In the genomic region with DNA sequence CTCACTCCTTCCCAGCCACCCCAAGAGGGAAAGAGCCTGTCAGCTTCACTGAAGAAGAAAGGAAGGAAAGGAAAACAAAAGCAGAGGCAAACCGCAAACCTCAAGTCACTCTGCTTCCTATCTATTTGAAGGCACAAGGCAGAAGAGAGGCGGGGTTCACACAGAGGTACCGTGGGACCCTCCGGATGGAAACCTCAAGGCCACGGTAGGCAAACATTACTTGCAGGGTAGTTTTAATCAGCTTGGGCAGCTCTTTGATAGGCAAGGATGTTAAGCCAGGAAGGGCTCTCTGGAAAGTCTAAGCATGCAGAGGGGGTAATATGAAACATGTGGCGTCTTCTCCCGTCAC, we compare ENCODE assay signal across 15 mouse cellular contexts.
A peak's percentile ranks its signal among the peaks of the same experiment; 100 is the strongest.
DNase-seq lines count a peak whose midpoint lies in the region; ATAC-seq and TF ChIP-seq lines count a peak whose summit lies in the region.
"Had no signal": no experiment of that assay in that cellular context is flagged by ENCODE, and none has a peak within 500 bp of the region (broad histone marks: within the 10 kb centered on the region; RNA-seq: fewer than 3 reads in every experiment).

No protein-coding gene starts in this region.

- peak; percentile 45 for DNase-seq in forebrain, embryonic 11.5 days (ENCODE audit: low spot score)
- no peak for DNase-seq in forebrain, postnatal 0 days
- DNase-seq in embryonic facial prominence, embryonic 11.5 days (ENCODE audit: low spot score) = peak; percentile 63
- peak; percentile 14 to 32 for DNase-seq in thymus, postnatal 10 days (ENCODE audit: low spot score in 2 of 2)
- DNase-seq in layer of hippocampus, adult 9-10 months (ENCODE audit: low spot score) = no peak
- DNase-seq in frontal cortex, postnatal 14 days (ENCODE audit: low spot score in 2 of 2) = no peak
- no peak for DNase-seq in lung, adult 2 months
- DNase-seq: B cell, adult 2 months; cerebellum, adult 11-12 months; lung, postnatal 4 days; right cerebral cortex, postnatal 4 days had no signal

- no peak overlapping the region for H3K27ac ChIP-seq in forebrain, embryonic 11.5 days (ENCODE audit: low read depth, low read length)
- H3K27ac ChIP-seq in forebrain, postnatal 0 days (ENCODE audit: low read depth, low read length) = no peak overlapping the region
- H3K27ac ChIP-seq in embryonic facial prominence, embryonic 11.5 days (replicated peaks; ENCODE audit: low read depth, low read length) = no peak overlapping the region
- H3K27ac ChIP-seq in midbrain, embryonic 13.5 days = peak overlapping the region; percentile 49
- H3K27ac ChIP-seq: forebrain, embryonic 13.5 days; heart, embryonic 10.5 days; liver, embryonic 14.5 days had no signal

- no peak overlapping the region for H3K4me3 ChIP-seq in forebrain, embryonic 11.5 days (ENCODE audit: low read depth, low read length)
- no peak overlapping the region for H3K4me3 ChIP-seq in forebrain, postnatal 0 days (ENCODE audit: low read depth, low read length)
- H3K4me3 ChIP-seq in embryonic facial prominence, embryonic 11.5 days (ENCODE audit: low read depth, low read length) = no peak overlapping the region
- H3K4me3 ChIP-seq in midbrain, embryonic 13.5 days (replicated peaks) = no peak overlapping the region
- H3K4me3 ChIP-seq in lung, adult 2 months (replicated peaks; ENCODE audit: extremely low read depth, low read depth, low read length) = no peak overlapping the region
- H3K4me3 ChIP-seq: forebrain, embryonic 13.5 days; heart, embryonic 10.5 days had no signal

- TF ChIP-seq CTCF in forebrain, postnatal 0 days (IDR thresholded peaks at IDR 0.05; ENCODE audit: low read depth) = no peak
- TF ChIP-seq CTCF in lung, adult 2 months (IDR thresholded peaks at IDR 0.05; ENCODE audit: insufficient read depth, low read length) = no peak

- ATAC-seq in forebrain, embryonic 11.5 days (replicated peaks; ENCODE audit: low FRiP score) = no peak
- no peak for ATAC-seq in forebrain, postnatal 0 days
- peak; percentile 34; the same call in 1 of the 2 replicates for ATAC-seq in embryonic facial prominence, embryonic 11.5 days (replicated peaks; ENCODE audit: insufficient number of reproducible peaks, low FRiP score, low TSS enrichment, low read depth)
- no peak for ATAC-seq in midbrain, embryonic 13.5 days
- ATAC-seq: forebrain, embryonic 13.5 days had no signal

- no peaks in the 10 kb centered on the region for H3K4me1 ChIP-seq in forebrain, embryonic 11.5 days (replicated peaks; ENCODE audit: control insufficient read depth, insufficient read depth, low read length)
- H3K4me1 ChIP-seq in forebrain, postnatal 0 days (ENCODE audit: insufficient read depth) = no peaks in the 10 kb centered on the region
- H3K4me1 ChIP-seq in embryonic facial prominence, embryonic 11.5 days (ENCODE audit: control insufficient read depth, insufficient read depth, low read length) = no peaks in the 10 kb centered on the region; the same call in 1 of the 2 replicates
- H3K4me1 ChIP-seq in midbrain, embryonic 13.5 days (replicated peaks) = peaks cover 13% of the 10 kb centered on the region
- H3K4me1 ChIP-seq in lung, adult 2 months (ENCODE audit: control insufficient read depth, insufficient read depth, low read length) = no peaks in the 10 kb centered on the region
- H3K4me1 ChIP-seq: forebrain, embryonic 13.5 days had no signal

- TF ChIP-seq POLR2A in lung, adult 2 months (IDR thresholded peaks at IDR 0.05; ENCODE audit: borderline replicate concordance, extremely low read depth, low read depth, low read length) = no peak

- H3K4me2 ChIP-seq in forebrain, embryonic 11.5 days (ENCODE audit: low read depth, low read length, severe bottlenecking) = no peak overlapping the region
- H3K4me2 ChIP-seq in forebrain, postnatal 0 days (ENCODE audit: low read depth) = no peak overlapping the region
- no peak overlapping the region for H3K4me2 ChIP-seq in embryonic facial prominence, embryonic 11.5 days (ENCODE audit: low read depth, low read length)
- H3K4me2 ChIP-seq in midbrain, embryonic 13.5 days (replicated peaks) = no peak overlapping the region
- H3K4me2 ChIP-seq: forebrain, embryonic 13.5 days had no signal

- no peaks in the 10 kb centered on the region for H3K27me3 ChIP-seq in forebrain, embryonic 11.5 days (ENCODE audit: control insufficient read depth, insufficient read depth, low read length)
- no peaks in the 10 kb centered on the region for H3K27me3 ChIP-seq in forebrain, postnatal 0 days (ENCODE audit: insufficient read depth, low read length)
- H3K27me3 ChIP-seq in embryonic facial prominence, embryonic 11.5 days (ENCODE audit: control insufficient read depth, insufficient read depth, low read length) = no peaks in the 10 kb centered on the region
- 0 out of 2 replicates have a peak, but pooled peaks cover 2% of the 10 kb centered on the region for H3K27me3 ChIP-seq in midbrain, embryonic 13.5 days

- no peak overlapping the region for H3K9ac ChIP-seq in forebrain, embryonic 11.5 days (ENCODE audit: low read length)
- no peak overlapping the region for H3K9ac ChIP-seq in forebrain, postnatal 0 days
- H3K9ac ChIP-seq in embryonic facial prominence, embryonic 11.5 days (replicated peaks; ENCODE audit: low read length) = no peak overlapping the region; the same call in 1 of the 2 replicates
- H3K9ac ChIP-seq in midbrain, embryonic 13.5 days (replicated peaks) = no peak overlapping the region
- H3K9ac ChIP-seq: forebrain, embryonic 13.5 days; liver, embryonic 14.5 days had no signal

- H3K36me3 ChIP-seq in forebrain, embryonic 11.5 days (ENCODE audit: control insufficient read depth, insufficient read depth, low read length) = no peaks in the 10 kb centered on the region
- H3K36me3 ChIP-seq in forebrain, postnatal 0 days (ENCODE audit: insufficient read depth) = no peaks in the 10 kb centered on the region
- H3K36me3 ChIP-seq in embryonic facial prominence, embryonic 11.5 days (replicated peaks; ENCODE audit: control insufficient read depth, insufficient read depth, low read depth, low read length) = no peaks in the 10 kb centered on the region
- no peaks in the 10 kb centered on the region for H3K36me3 ChIP-seq in midbrain, embryonic 13.5 days
- H3K36me3 ChIP-seq: heart, embryonic 10.5 days had no signal

- no peaks in the 10 kb centered on the region for H3K9me3 ChIP-seq in forebrain, embryonic 11.5 days (ENCODE audit: control insufficient read depth, low read length)
- H3K9me3 ChIP-seq in forebrain, postnatal 0 days (ENCODE audit: low read length) = no peaks in the 10 kb centered on the region
- H3K9me3 ChIP-seq in embryonic facial prominence, embryonic 11.5 days (replicated peaks; ENCODE audit: control insufficient read depth, low read length) = no peaks in the 10 kb centered on the region
- H3K9me3 ChIP-seq in midbrain, embryonic 13.5 days = no peaks in the 10 kb centered on the region
- H3K9me3 ChIP-seq: heart, embryonic 10.5 days had no signal

- WGBS in forebrain, embryonic 11.5 days = 70% methylated on average over 7 of the region's 7 CpGs
- 67% methylated on average over 7 of the region's 7 CpGs for WGBS in forebrain, postnatal 0 days
- WGBS in embryonic facial prominence, embryonic 11.5 days = 34% methylated on average over 7 of the region's 7 CpGs
- WGBS in midbrain, embryonic 13.5 days = 75% methylated on average over 7 of the region's 7 CpGs
- 37% methylated on average over 7 of the region's 7 CpGs for WGBS in lung, adult 2 months

Comparison
In these comparisons a context has a peak if more than half of its experiments do, and no peak if none do; other contexts are left out.
1. DNase-seq: peak in forebrain, embryonic 11.5 days (single experiment), embryonic facial prominence, embryonic 11.5 days (single experiment) and thymus, postnatal 10 days (2 of 2); none in forebrain, postnatal 0 days (single experiment), layer of hippocampus, adult 9-10 months (single experiment), frontal cortex, postnatal 14 days (0 of 2) and lung, adult 2 months (single experiment).